Mouse (Mus musculus) MEL (cell line): ENCODE results near the gene Psme3. TPM values are rescaled to one million over a fixed set of nuclear protein-coding genes. Genes with fewer than 3 reads are reported as not detected.

Experiments
- DNase-seq: peaks from one replicate; pipeline ENCODE4 v3.0.0; 2011; ENCODE audit warnings: low read depth, low spot score
- H3K27ac ChIP-seq: 2 replicates; pipeline ENCODE4 v1.5.1; 2012; ENCODE audit warnings: low read depth, mild to moderate bottlenecking, control low read depth, low read length, moderate library complexity; ENCODE audit not compliant: control insufficient read depth
- H3K27me3 ChIP-seq, 2 experiments: fragments of 150-350 bp in 1 of 2; sonication (generic) in 1 of 2; 2 replicates each; pipeline ENCODE4 v1.6.1; 2012; ENCODE audit warnings: low read length in 2 of 2, mild to moderate bottlenecking in 2 of 2, improper control_type of control experiment in 1 of 2, moderate library complexity in 1 of 2; ENCODE audit not compliant: insufficient read depth in 2 of 2, control insufficient read depth in 1 of 2
- H3K36me3 ChIP-seq, 2 experiments: 2 replicates each; pipeline ENCODE4 v1.6.1; 2012 to 2014; ENCODE audit warnings: low read length in 2 of 2, improper control_type of control experiment in 1 of 2, inconsistent platforms in 1 of 2, mild to moderate bottlenecking in 1 of 2; ENCODE audit not compliant: insufficient read depth in 2 of 2, control insufficient read depth in 1 of 2
- H3K4me1 ChIP-seq, 2 experiments: fragments of 150-350 bp in 1 of 2; sonication (generic) in 1 of 2; 2 replicates each; pipeline ENCODE4 v1.6.1; 2012; ENCODE audit warnings: low read length in 2 of 2, improper control_type of control experiment in 1 of 2, mild to moderate bottlenecking in 1 of 2; ENCODE audit not compliant: insufficient read depth in 2 of 2, control insufficient read depth in 1 of 2
- H3K4me3 ChIP-seq, 2 experiments: fragments of 150-350 bp in 1 of 2; sonication (generic) in 1 of 2; 2 replicates each; pipeline ENCODE4 v1.5.1; 2012; ENCODE audit warnings: low read depth in 2 of 2, low read length in 2 of 2, mild to moderate bottlenecking in 2 of 2, moderate library complexity in 2 of 2, control low read depth in 1 of 2, improper control_type of control experiment in 1 of 2; ENCODE audit not compliant: control insufficient read depth in 1 of 2, insufficient read depth in 1 of 2
- H3K79me2 ChIP-seq: 2 replicates; pipeline ENCODE4 v1.6.1; 2012; ENCODE audit warnings: mild to moderate bottlenecking, low read length, moderate library complexity; ENCODE audit not compliant: control insufficient read depth, poor library complexity, insufficient read depth
- H3K9ac ChIP-seq: 2 replicates; pipeline ENCODE4 v1.6.1; 2012; ENCODE audit warnings: low read depth, mild to moderate bottlenecking, control low read depth, low read length, moderate library complexity; ENCODE audit not compliant: control insufficient read depth, poor library complexity, severe bottlenecking
- H3K9me3 ChIP-seq: fragments of 150-350 bp; sonication (generic); replicated peaks from 2 replicates; pipeline ENCODE4 v1.6.1; 2012; ENCODE audit warnings: mild to moderate bottlenecking, low read length, improper control_type of control experiment, moderate library complexity; ENCODE audit not compliant: insufficient read depth
- BHLHE40 ChIP-seq: IDR thresholded peaks from 2 replicates; pipeline ENCODE4 v1.6.1; 2012; ENCODE audit warnings: low read depth, mild to moderate bottlenecking, inconsistent platforms, low read length, improper control_type of control experiment, borderline replicate concordance
- E2F4 ChIP-seq: IDR thresholded peaks from 2 replicates; pipeline ENCODE4 v1.6.1; 2011; ENCODE audit warnings: low read depth, low read length, improper control_type of control experiment, borderline replicate concordance
- ELF1 ChIP-seq: IDR thresholded peaks from 2 replicates; pipeline ENCODE4 v1.6.1; 2014; ENCODE audit warnings: low read depth, mild to moderate bottlenecking, inconsistent platforms, low read length, improper control_type of control experiment, moderate library complexity
- EP300 ChIP-seq, 2 experiments: IDR thresholded peaks; 2 replicates each; pipeline ENCODE4 v1.6.1; 2011; ENCODE audit warnings: improper control_type of control experiment in 2 of 2, low read length in 2 of 2, low read depth in 1 of 2, mild to moderate bottlenecking in 1 of 2
- ETS1 ChIP-seq: IDR thresholded peaks from 2 replicates; pipeline ENCODE4 v1.6.1; 2012; ENCODE audit warnings: low read depth, mild to moderate bottlenecking, inconsistent platforms, low read length, improper control_type of control experiment, moderate library complexity
- MAFK ChIP-seq: IDR thresholded peaks from 2 replicates; pipeline ENCODE4 v1.6.1; 2011; ENCODE audit warnings: low read depth, mild to moderate bottlenecking, low read length, improper control_type of control experiment, borderline replicate concordance
- MXI1 ChIP-seq: IDR thresholded peaks from 2 replicates; pipeline ENCODE4 v1.6.1; 2011; ENCODE audit warnings: mild to moderate bottlenecking, low read depth, low read length, improper control_type of control experiment
- NELFE ChIP-seq: IDR thresholded peaks from 2 replicates; pipeline ENCODE4 v1.6.1; 2011; ENCODE audit warnings: low read depth, low read length, improper control_type of control experiment
- POLR2A ChIP-seq, 2 experiments: IDR thresholded peaks; 2 replicates each; pipeline ENCODE4 v1.6.1; 2011 to 2012; ENCODE audit warnings: low read length in 2 of 2, mild to moderate bottlenecking in 2 of 2, control low read depth in 1 of 2, improper control_type of control experiment in 1 of 2, low read depth in 1 of 2, moderate library complexity in 1 of 2; ENCODE audit not compliant: control insufficient read depth in 1 of 2, insufficient read depth in 1 of 2, poor library complexity in 1 of 2
- POLR2AphosphoS2 ChIP-seq: IDR thresholded peaks from 2 replicates; pipeline ENCODE4 v1.6.1; 2011; ENCODE audit warnings: low read length, improper control_type of control experiment
- POLR2AphosphoS5 ChIP-seq: IDR thresholded peaks from 2 replicates; pipeline ENCODE4 v1.6.1; 2012; ENCODE audit warnings: low read depth, borderline replicate concordance, mild to moderate bottlenecking, inconsistent platforms, low read length, moderate library complexity, mixed read lengths
- RCOR1 ChIP-seq: IDR thresholded peaks from 2 replicates; pipeline ENCODE4 v1.6.1; 2012; ENCODE audit warnings: low read depth, mild to moderate bottlenecking, inconsistent platforms, low read length, improper control_type of control experiment
- SIN3A ChIP-seq: IDR thresholded peaks from 2 replicates; pipeline ENCODE4 v1.6.1; 2012; ENCODE audit warnings: low read length, improper control_type of control experiment, inconsistent platforms
- TBP ChIP-seq: IDR thresholded peaks from 2 replicates; pipeline ENCODE4 v1.8.0; 2011; ENCODE audit warnings: low read depth, low read length, improper control_type of control experiment
- UBTF ChIP-seq: IDR thresholded peaks from 2 replicates; pipeline ENCODE4 v1.6.1; 2012; ENCODE audit warnings: low read depth, mild to moderate bottlenecking, inconsistent platforms, low read length, improper control_type of control experiment, moderate library complexity, borderline replicate concordance; ENCODE audit not compliant: insufficient read depth
- USF1 ChIP-seq: IDR thresholded peaks from 2 replicates; pipeline ENCODE4 v1.6.1; 2014; ENCODE audit warnings: low read depth, mild to moderate bottlenecking, inconsistent platforms, low read length, improper control_type of control experiment, moderate library complexity
- ZC3H11A ChIP-seq: IDR thresholded peaks from 2 replicates; pipeline ENCODE4 v1.6.1; 2012; ENCODE audit warnings: low read depth, mild to moderate bottlenecking, inconsistent platforms, low read length, improper control_type of control experiment
- ZKSCAN1 ChIP-seq: IDR thresholded peaks from 2 replicates; pipeline ENCODE4 v1.6.1; 2012; ENCODE audit warnings: low read depth, mild to moderate bottlenecking, inconsistent platforms, low read length, improper control_type of control experiment, moderate library complexity
- polyA plus RNA-seq, 2 experiments: library from polyadenylated mRNA; stranded (reverse) in 1 of 2; unstranded in 1 of 2; fragments of >175 nt in 1 of 2; fragments of >200 nt in 1 of 2; gene quantifications; 2 replicates each; pipeline versions ENCODE4 v1.2.1 to v1.2.4; 2012; ENCODE audit warnings: low replicate concordance in 2 of 2, low read depth in 1 of 2; ENCODE audit not compliant: insufficient read length in 2 of 2, insufficient read depth in 1 of 2, missing spikeins in 1 of 2
- total RNA-seq: library from RNA; depleted of rRNA; stranded (reverse); fragments of 300-350 nt; gene quantifications from 2 replicates; pipeline ENCODE4 v1.2.3, GENCODE M21; 2012

Gene Psme3
- total and polyA plus RNA-seq, 3 experiments: 139 to 446 (median 369) TPM

- no peak for TF ChIP-seq UBTF
- TF ChIP-seq, all 39 proteins: peak for 0
Observed at GRCm38 (mm10) chr11:101279193-101279569, 36.8 kb upstream of the Psme3 start (continued).

DNA sequence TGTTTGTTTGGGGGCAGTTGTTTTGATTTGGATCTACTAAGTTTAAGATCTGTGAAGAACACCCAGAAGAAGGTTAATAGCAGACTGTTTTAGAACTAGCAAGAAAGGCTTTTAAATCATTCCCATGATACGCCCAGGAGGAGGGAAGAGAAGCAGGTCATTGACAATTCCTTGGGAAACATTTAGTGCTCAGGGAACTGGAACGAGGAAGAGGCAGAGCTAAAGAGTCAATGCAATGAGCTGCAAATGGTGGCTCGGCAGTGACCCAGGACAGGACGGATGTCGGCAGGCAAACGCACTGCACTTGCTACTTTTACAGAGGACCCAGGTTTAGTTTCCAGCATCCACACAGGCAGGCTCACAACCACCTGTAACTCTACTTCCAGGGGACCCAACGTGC lies 35.2 kb upstream of the Psme3 start:
- H3K4me3 ChIP-seq: no peak overlapping the region
- TF ChIP-seq ELF1 (no peak), TBP (no peak), EP300 (IDR thresholded peaks at IDR 0.05; ENCODE audit: low read depth in 1 of 2, low read length in 2 of 2) (no peak), ZC3H11A (no peak), BHLHE40 (no peak), POLR2AphosphoS2 (no peak), E2F4 (no peak), POLR2A (IDR thresholded peaks at IDR 0.05; ENCODE audit: control insufficient read depth in 1 of 2, insufficient read depth in 1 of 2, low read depth in 1 of 2, low read length in 2 of 2, poor library complexity in 1 of 2) (no peak), SIN3A (no peak), MAFK (no peak), RCOR1 (no peak), ZKSCAN1 (no peak), POLR2AphosphoS5 (no peak), ETS1 (no peak), USF1 (no peak), NELFE (no peak)

DNA sequence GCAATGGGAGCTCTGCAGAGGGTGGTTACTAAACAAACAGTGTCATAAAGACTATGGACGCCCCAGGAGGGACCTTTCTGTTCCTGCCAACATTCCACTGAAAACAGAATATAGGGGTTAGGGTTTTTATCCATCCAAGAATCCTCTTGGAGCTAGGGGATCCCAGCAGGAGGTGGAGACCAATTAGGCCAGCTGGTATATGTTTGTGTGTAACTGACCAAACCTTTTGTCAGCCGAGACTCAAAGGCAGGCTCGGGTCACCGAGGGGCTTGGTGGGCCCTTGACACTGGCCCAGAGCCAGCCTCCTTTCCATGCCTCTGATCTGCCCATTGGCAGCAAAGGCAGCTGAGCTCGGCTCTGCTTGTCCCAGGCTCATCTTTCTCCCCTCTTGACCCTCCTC lies 33.1 kb upstream of the Psme3 start:
- H3K27ac ChIP-seq: no peak overlapping the region
- H3K4me1 ChIP-seq: peaks cover 0 to 7% of the 10 kb centered on the region in 2 experiments; a peak in 1 of 4 replicates
- no peaks in the 10 kb centered on the region for H3K9me3 ChIP-seq
- H3K36me3 ChIP-seq: peaks cover 4 to 8% of the 10 kb centered on the region in 2 experiments; a peak in 3 of 4 replicates
- no peak for DNase-seq
- no peak overlapping the region for H3K4me3 ChIP-seq
- no peaks in the 10 kb centered on the region for H3K27me3 ChIP-seq
- peaks cover 6% of the 10 kb centered on the region for H3K79me2 ChIP-seq
- no peak overlapping the region for H3K9ac ChIP-seq
- TF ChIP-seq RCOR1: no peak
- TF ChIP-seq SIN3A: no peak
- TF ChIP-seq MXI1: no peak
- TF ChIP-seq MAFK: no peak
- TF ChIP-seq USF1: no peak

More for the DNA sequence above, 35.2 kb upstream of the Psme3 start:
- no peak for DNase-seq
- Histone ChIP-seq H3K9ac (no peak overlapping the region), H3K27me3 (no peaks in the 10 kb centered on the region), H3K79me2 (peaks cover 15% of the 10 kb centered on the region), H3K36me3 (peaks cover 0 to 13% of the 10 kb centered on the region in 2 experiments; a peak in 2 of 4 replicates), H3K27ac (no peak overlapping the region), H3K4me1 (peaks cover 0 to 18% of the 10 kb centered on the region in 2 experiments; a peak in 3 of 4 replicates), H3K9me3 (no peaks in the 10 kb centered on the region)
